Mouse (Mus musculus) intestine, postnatal 0 days (tissue): ENCODE data around the gene Kcmf1. TPM values are rescaled to one million over a fixed set of nuclear protein-coding genes. Genes with fewer than 3 reads are reported as not detected.

Experiments
- ATAC-seq: fragments of 200-750 bp; cut with Nextera tagmentation; 2 replicates; pipeline ENCODE4 v1.8.0; 2017; ENCODE audit warnings: mild to moderate bottlenecking, moderate TSS enrichment, moderate library complexity
- H3K27ac ChIP-seq: fragments of 300-500 bp; sonication (generic); 2 replicates; pipeline ENCODE4 v1.5.1; 2014; ENCODE audit warnings: mild to moderate bottlenecking, low read depth, low read length, moderate library complexity
- H3K27me3 ChIP-seq: fragments of 300-500 bp; sonication (generic); replicated peaks from 2 replicates; pipeline ENCODE4 v1.6.1; 2014; ENCODE audit warnings: low read length, mixed read lengths; ENCODE audit not compliant: control insufficient read depth, insufficient read depth
- H3K36me3 ChIP-seq: fragments of 300-500 bp; sonication (generic); 2 replicates; pipeline ENCODE4 v1.6.1; 2014; ENCODE audit warnings: mild to moderate bottlenecking, moderate library complexity; ENCODE audit not compliant: control insufficient read depth, insufficient read depth
- H3K4me1 ChIP-seq: fragments of 300-500 bp; sonication (generic); replicated peaks from 2 replicates; pipeline ENCODE4 v1.6.1; 2014; ENCODE audit warnings: antibody characterized with exemption, low read length, mixed read lengths; ENCODE audit not compliant: control insufficient read depth, insufficient read depth
- H3K4me2 ChIP-seq: fragments of 300-500 bp; sonication (generic); replicated peaks from 2 replicates; pipeline ENCODE4 v1.6.1; 2014; ENCODE audit warnings: low read depth, mild to moderate bottlenecking, moderate library complexity
- H3K4me3 ChIP-seq: fragments of 300-500 bp; sonication (generic); 2 replicates; pipeline ENCODE4 v1.5.1; 2014; ENCODE audit warnings: low read depth, low read length
- H3K9ac ChIP-seq: fragments of 300-500 bp; sonication (generic); 2 replicates; pipeline ENCODE4 v1.6.1; 2014; ENCODE audit warnings: mild to moderate bottlenecking, low read depth, low read length
- H3K9me3 ChIP-seq: fragments of 300-500 bp; sonication (generic); 2 replicates; pipeline ENCODE4 v1.6.1; 2016; ENCODE audit warnings: mixed run types; ENCODE audit not compliant: control insufficient read depth
- CTCF ChIP-seq: sonication (generic); IDR thresholded peaks from 2 replicates; pipeline ENCODE4 v1.5.1; 2016; ENCODE audit warnings: low read depth, mild to moderate bottlenecking, control low read depth, antibody characterized with exemption, moderate library complexity
- WGBS: fragments of 180-500 bp; shearing (Covaris S2); extraction: QIAGEN DNeasy Blood & Tissue Kit; methylation state at CpG from one replicate; pipeline ENCODE4 v1.1.7; 2014; 5-methylcytosine and 5-hydroxymethylcytosine counted together
- polyA plus RNA-seq: library from polyadenylated mRNA; unstranded; fragments of >200 nt; fragmentation: Nextera tagmentation; extraction: Ambion mirVana; gene quantifications from 2 replicates; pipeline ENCODE4 v1.2.1, GENCODE M21; 2015

The Kcmf1 gene
- polyA plus RNA-seq, 1 experiment from 2014 or later: 45.2 TPM

- Histone ChIP-seq H3K4me3 (no peak overlapping the region), H3K27me3 (no peaks in the 10 kb centered on the region), H3K9me3 (no peaks in the 10 kb centered on the region), H3K4me2 (no peak overlapping the region), H3K27ac (no peak overlapping the region), H3K36me3 (peaks cover 59% of the 10 kb centered on the region), H3K9ac (no peak overlapping the region), H3K4me1 (no peaks in the 10 kb centered on the region)
- ATAC-seq: no peak
- TF ChIP-seq CTCF: no peak
- WGBS: 91% methylated on average over 7 of the region's 7 CpGs
Measured at GRCm38 (mm10) chr6:72841986-72842502, 57.7 kb downstream of the Kcmf1 start.

- ATAC-seq: no peak
- Histone ChIP-seq H3K9ac (no peak overlapping the region), H3K36me3 (peaks cover 50% of the 10 kb centered on the region), H3K4me1 (no peaks in the 10 kb centered on the region), H3K27ac (no peak overlapping the region), H3K9me3 (no peaks in the 10 kb centered on the region), H3K27me3 (no peaks in the 10 kb centered on the region), H3K4me3 (no peak overlapping the region), H3K4me2 (no peak overlapping the region)
- no peak for TF ChIP-seq CTCF
- 88% methylated on average over 13 of the region's 13 CpGs for WGBS
Measured at GRCm38 (mm10) chr6:72840867-72841780, 58.7 kb downstream of the Kcmf1 start.

DNA sequence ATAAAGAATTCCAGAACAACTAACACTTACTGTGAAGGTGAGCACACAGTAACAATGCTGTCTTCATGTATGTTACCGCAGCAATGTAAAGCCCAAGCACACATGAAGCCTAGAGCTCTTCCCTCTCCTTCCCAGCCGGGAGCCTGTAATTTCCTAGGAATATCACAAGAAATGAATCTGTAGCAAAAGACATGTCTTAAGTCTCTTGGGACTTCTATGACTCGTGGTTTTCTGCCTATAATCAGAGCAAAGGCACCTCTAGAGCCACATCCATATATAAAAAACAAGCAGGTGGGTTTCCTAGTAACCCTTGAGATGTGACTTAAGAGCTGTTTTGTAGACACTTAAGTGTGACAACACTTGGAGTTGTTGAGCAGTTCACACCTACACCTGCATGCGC is 62.0 kb downstream of the Kcmf1 start:
- WGBS: 90% methylated on average over 4 of the region's 4 CpGs
- TF ChIP-seq CTCF: no peak
- ATAC-seq: no peak
- Histone ChIP-seq H3K36me3 (peaks cover 18% of the 10 kb centered on the region), H3K4me1 (no peaks in the 10 kb centered on the region), H3K27ac (no peak overlapping the region), H3K4me3 (no peak overlapping the region), H3K9ac (no peak overlapping the region), H3K9me3 (no peaks in the 10 kb centered on the region), H3K27me3 (no peaks in the 10 kb centered on the region), H3K4me2 (no peak overlapping the region)

DNA sequence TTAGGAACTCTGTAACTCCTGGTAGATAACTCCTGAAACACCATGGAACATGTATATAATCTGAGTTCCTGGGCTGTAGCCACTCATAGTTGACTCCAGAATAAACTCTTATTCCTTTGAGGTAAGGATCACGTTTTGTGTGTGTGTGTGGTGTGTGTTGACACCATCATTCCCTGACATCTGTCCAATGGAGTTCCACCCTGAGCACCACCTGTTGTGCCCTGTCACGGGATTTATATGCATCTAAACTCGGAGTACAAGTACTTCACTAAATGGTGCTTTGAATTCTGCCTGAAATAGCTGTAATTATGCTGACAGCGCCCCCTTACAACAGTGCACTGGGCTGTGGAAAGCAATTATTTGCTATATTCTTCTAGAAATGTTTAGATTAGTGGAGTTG is 65.3 kb downstream of the Kcmf1 start:
- Histone ChIP-seq H3K27me3 (no peaks in the 10 kb centered on the region), H3K4me3 (no peak overlapping the region), H3K27ac (no peak overlapping the region), H3K4me2 (no peak overlapping the region), H3K9ac (no peak overlapping the region), H3K4me1 (no peaks in the 10 kb centered on the region), H3K9me3 (no peaks in the 10 kb centered on the region), H3K36me3 (no peaks in the 10 kb centered on the region; the same call in 1 of the 2 replicates)
- no peak for TF ChIP-seq CTCF
- no peak for ATAC-seq
- WGBS: 63% methylated on average over 4 of the region's 4 CpGs

DNA sequence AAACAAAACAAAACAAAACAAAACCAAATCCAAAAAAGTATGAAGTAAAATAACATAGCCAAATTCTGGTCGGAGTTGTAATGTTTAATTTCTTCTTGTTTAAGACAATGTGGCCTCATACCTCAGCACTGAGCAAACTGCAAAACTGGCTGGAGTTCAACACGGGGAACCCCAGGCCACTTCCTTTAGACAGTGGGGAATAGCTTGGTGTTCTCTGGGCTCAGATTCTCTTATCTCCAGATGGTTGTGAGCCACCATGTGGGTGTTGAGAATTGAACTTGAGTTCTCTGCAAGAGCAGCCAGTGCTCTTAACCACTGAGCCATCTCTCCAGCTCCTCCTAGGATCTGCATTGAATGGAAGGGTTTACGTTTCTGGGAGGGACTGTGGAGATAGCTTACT is 67.9 kb downstream of the Kcmf1 start:
- no peaks in the 10 kb centered on the region for H3K27me3 ChIP-seq
- H3K9ac ChIP-seq: no peak overlapping the region
- no peak for ATAC-seq
- H3K4me1 ChIP-seq: no peaks in the 10 kb centered on the region
- H3K36me3 ChIP-seq: no peaks in the 10 kb centered on the region
- no peaks in the 10 kb centered on the region for H3K9me3 ChIP-seq
- H3K27ac ChIP-seq: no peak overlapping the region
- TF ChIP-seq CTCF: no peak
- no peak overlapping the region for H3K4me3 ChIP-seq
- whole genome bisulfite sequencing: 49% methylated on average over 3 of the region's 3 CpGs
- H3K4me2 ChIP-seq: no peak overlapping the region

- no peaks in the 10 kb centered on the region for H3K9me3 ChIP-seq
- no peak for ATAC-seq
- H3K27ac ChIP-seq: no peak overlapping the region
- no peaks in the 10 kb centered on the region for H3K27me3 ChIP-seq
- H3K36me3 ChIP-seq: no peaks in the 10 kb centered on the region
- WGBS: 22% methylated on average over 3 of the region's 3 CpGs
- H3K4me3 ChIP-seq: no peak overlapping the region
- H3K4me1 ChIP-seq: no peaks in the 10 kb centered on the region
- TF ChIP-seq CTCF: peak; percentile 81
- no peak overlapping the region for H3K9ac ChIP-seq
- H3K4me2 ChIP-seq: no peak overlapping the region
Measured at GRCm38 (mm10) chr6:72831276-72831675, 68.5 kb downstream of the Kcmf1 start.
